Mouse (Mus musculus): Measurements from ENCODE around the gene 4430402I18Rik.

The 4430402I18Rik gene

DNA sequence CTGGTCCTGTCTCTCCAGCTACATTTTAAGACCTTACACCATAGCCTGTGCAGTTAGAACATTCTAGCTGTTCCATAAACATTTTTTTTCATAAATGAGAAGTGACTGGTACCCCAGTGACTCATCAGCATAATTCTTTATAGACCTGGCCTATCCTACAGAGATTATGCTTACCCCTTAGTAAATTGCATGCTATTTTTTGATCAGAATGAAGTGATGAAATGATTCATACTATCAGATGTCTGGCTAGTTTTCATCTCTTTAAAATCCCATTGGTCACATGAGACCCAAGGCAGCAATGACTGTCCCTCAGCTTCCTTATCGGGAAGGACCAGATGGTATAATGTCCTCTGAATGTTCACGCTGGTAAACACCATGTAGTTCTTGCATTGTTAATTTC is 66.8 kb downstream of the 4430402I18Rik start:
- no peak for DNase-seq (ENCODE audit: low read depth, low spot score)

DNA sequence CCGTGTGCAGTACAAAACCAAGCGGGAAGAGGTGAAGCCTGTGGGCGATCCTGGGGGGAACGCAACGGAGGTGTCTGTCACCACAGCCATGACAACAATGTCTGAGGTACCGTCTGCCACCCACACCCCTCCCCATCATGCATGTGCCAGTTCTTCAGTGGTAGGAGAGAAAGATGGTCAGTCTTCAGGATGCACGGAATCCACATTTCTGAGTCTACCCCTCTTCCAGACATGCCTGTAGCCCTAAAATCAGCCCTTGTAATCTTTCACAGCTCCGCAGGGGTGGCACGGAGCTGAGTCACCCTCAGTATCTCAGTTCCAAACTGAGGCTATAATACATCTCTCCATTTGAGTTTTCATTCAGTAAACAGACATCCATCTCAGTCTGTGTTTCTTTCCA is 70.1 kb downstream of the 4430402I18Rik start:
- DNase-seq (ENCODE audit: low read depth, low spot score), result no peak

DNA sequence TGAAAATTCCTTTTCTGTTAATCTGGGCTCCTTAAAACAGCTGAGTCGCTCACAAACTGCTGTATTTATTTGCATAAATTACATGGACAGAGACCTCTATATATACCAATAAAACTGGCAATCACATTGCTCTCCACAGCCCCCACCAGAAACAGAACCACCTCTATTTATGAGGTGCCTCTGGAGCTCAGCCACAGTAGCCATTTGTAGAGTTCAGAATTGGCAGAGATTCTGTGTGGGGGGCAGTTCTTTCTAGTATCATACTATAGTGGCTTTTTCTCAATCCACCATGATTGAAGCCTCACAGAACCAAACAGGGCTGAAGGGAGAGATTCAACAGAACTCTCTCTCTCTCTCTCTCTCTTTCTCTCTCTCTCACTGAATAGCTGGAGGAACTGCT is 71.0 kb downstream of the 4430402I18Rik start:
- DNase-seq (ENCODE audit: low read depth, low spot score), result no peak

DNA sequence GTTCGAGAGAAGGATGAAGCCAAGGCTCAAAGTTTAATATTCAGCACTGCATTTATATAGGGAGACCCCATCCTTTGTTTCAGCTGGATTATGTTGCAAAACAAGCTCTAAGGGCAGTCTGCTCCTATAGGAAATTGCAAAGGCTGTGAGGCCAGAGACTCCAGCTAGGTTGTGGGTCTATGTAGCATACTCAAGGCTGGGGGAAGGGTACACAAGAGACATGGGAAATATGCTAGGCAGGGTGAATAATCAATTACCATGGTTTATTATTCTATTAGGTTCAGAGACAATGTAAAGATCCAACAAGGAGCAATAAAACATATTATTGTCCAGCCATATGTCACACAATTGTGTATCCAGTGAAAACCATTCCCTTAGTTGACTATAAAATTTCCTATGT is 75.7 kb downstream of the 4430402I18Rik start:
- DNase-seq (ENCODE audit: low read depth, low spot score), result no peak

DNA sequence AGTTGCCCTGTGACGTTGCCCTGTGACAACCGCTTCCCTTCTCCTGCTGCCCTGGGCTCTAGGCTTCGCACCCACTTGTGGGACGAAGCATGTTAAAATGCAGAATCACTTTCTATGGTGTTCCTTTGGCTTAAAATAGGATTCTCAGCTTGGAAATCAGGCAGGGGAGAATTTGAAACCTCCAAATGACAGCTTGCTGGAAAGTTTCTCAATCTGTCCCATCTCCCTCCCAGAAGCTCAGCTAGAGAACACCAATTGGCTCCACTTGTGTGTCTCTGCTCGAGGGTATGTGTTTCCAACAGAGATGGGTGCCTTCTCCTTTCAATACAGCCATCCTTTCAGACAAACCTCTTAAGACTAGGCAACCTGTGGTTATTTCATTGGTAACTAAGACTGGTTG is 76.4 kb downstream of the 4430402I18Rik start:
- no peak for DNase-seq (ENCODE audit: low read depth, low spot score)

DNA sequence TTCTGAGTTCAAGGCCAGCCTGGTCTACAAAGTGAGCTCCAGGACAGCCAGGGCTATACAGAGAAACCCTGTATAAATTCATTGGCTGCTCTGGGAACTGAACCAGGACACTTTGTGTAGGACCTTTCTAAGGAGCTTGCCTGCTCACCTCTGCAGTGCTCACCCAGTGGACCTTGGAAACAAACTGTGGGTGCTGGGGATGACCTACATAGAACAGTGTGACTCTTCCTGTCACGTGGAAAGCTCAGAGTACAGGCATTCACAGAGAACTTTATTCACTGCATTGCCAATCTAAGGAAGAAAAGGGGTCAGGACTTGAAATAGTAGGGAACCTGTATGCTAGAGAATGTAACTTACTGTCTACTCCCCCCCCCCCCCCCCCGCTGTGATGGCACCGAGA is 78.3 kb downstream of the 4430402I18Rik start:
- DNase-seq (ENCODE audit: low read depth, low spot score), result no peak

DNA sequence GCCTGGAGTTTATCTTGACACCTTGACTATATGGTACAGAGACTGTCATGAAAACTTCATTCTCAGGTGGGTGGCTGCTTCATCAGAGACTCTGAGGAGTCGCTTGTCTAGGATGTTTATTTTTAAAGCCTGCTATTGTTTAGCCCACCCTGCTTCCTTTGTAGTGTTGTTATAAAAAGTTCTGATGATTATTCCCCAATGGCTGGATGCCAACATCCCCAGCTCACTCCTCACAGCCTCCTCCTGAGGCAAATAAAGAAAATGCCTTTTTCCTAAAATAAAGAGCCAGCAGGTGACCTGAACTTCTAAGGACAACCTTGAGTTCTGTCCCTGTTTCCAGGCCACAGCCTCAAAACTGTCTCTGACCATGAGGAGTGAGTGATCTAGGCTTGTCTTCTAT is 79.1 kb downstream of the 4430402I18Rik start:
- no peak for DNase-seq (ENCODE audit: low read depth, low spot score)

DNA sequence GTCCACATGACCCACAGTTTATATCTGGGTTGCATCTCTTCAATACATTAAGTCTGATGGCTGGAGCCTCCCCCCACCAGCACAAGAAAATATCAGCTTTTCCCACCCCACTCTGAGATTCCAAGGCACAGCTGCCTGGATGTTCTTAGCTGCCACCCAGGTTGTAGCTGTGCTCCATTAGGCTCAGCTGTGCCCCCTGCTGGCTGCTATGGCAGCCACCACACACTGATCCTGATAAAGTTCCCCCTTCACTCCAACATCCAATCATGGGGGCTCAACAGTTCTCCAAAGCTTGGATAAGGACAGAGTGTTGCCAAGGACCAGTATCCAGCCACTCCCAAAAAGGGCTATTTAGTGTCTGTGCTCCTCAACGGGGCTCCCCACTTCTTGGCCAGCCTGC is 84.5 kb downstream of the 4430402I18Rik start:
- no peak for DNase-seq (ENCODE audit: low read depth, low spot score)

DNA sequence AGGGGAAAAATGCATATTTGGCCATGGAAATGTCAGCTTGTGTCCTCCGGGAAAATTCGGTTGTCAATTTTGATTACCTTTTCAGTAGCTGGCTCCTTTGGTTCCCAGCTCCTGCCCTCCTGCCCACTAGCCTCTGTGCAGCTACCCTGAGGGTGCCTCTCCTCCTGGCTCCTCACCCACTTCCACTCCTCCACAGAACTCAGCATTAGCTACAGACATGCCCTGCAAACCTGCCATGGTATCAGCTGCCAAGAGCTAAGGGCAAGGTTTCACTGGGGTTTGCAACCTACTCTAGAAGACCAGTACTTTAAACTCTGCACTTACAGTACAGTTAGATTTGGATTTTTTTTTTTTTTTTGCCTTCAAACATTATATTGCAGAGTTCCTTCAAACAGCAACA is 88.1 kb downstream of the 4430402I18Rik start:
- DNase-seq (ENCODE audit: low read depth, low spot score), result no peak

DNA sequence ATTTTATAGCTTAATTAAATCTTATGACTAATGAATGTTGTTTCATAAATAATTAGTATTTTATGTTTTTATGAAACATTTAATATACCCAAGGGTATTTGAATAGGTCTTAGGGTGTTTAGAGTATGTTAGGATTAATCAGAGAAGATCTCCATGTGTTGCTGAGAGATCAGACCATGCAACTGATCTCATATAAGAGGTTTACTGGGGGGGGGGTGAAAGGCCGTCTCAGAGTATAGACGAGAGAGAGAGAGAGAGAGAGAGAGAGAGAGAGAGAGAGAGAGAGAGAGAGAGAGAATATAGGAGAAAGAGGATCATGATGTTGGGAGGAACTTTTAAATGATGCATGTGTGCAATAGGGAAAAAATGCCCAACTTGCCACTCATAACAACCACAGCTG is 97.2 kb downstream of the 4430402I18Rik start:
- DNase-seq (ENCODE audit: low read depth, low spot score), result no peak

DNA sequence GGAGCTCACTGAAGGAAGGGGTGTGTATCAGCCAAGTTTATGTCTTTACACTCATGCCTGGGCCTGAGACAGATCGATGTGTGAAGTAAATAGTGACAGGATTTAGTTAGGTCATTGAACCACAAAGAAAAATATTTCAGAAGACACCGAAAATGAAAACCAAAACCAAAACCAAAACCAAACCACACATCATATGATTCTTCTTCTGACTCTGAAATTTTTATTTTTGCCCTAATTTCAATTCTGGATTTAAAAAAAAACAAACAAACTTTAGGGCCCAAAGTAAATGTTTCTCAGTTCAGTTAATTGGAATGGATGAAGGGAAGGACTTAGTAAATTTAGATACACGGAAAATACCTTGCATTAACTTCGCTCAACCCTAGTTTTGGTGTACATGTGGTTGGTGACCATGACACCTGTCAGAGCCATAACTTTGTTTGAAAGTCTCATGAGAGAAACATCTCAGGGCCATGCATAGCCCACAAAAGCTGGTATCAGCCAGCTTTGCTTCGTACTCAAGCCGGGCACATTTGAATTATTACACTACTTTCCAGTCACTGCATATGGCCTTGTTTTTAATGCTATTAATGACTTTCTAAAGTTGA is 98.2 kb downstream of the 4430402I18Rik start:
- DNase-seq (ENCODE audit: low read depth, low spot score), result no peak

DNA sequence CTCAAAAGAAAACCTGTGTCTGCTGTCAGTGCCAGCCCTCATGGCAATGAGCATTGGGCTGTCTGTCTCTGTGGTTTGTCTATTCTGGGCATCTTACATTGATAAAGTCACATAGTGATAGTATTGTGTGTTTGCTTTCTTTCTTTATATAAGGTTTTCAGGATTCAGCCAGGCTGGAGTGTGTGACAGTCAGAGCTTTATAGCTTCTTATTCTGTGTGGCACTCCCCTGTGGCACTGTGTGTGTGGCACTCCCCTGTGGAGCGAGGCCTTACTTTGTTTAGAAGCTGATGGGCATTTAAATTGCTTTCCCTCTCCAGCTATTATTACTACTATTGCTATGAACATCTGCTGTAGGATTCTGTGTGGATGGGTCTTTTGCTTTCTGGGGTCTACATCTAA is 102.1 kb downstream of the 4430402I18Rik start:
- no peak for DNase-seq (ENCODE audit: low read depth, low spot score)

DNA sequence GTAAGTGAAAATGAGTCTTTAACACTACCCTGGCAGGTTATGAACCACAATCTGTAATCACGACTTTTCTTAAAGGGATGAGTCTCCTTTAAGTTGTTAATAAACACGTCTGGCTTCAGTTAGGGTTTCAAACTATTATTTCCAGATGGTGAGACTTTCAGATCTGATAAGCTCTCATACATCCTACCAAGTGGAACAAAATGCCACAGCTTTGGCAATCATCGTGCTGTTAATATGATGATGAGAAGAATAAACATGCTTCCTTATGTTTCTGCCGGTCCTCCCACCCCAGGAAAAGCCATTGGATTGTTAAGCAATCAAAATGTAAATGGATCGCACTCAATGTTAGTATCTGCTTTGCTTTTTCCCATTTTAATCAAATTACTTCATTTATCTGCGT is 102.6 kb downstream of the 4430402I18Rik start:
- DNase-seq (ENCODE audit: low read depth, low spot score), result no peak

DNA sequence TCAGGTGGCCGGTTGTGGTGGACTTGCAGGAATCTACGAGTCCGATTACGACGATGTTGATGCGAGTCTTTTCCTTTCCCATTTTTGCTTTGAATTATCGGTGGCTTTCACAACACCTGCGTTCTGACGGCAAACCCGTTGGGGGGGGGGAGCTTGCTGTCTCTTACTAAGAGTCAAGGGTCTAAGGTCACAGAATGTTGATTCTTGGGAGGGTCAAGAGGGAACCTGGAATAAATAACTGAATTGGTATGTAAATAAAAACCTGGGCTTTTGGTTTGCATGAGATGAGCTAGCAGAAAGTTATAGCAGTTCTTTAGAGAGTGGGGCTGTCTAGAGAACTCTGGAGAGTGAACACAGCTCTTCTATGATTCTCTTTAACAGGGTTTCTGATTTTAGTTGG is 104.0 kb downstream of the 4430402I18Rik start:
- no peak for DNase-seq (ENCODE audit: low read depth, low spot score)

DNA sequence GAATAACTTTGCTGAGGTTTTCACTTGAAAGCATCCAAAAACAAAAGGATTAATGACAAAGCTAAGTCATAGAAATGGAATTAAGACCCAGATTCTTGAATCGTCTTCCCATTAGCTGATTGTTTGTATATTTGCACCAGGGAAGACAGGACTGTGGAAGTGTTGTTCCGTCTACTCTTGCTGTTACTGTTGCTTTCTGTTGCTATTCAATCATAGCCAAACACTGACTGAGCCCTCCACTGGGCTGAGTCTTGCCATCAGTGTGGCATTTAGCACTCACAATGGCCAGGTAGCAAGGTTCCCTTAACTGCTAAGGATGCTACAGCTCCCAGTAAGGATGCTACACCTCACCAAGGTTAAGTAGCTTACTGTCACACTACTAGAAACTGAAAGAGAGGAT is 107.4 kb downstream of the 4430402I18Rik start:
- no peak for DNase-seq (ENCODE audit: low read depth, low spot score)

DNA sequence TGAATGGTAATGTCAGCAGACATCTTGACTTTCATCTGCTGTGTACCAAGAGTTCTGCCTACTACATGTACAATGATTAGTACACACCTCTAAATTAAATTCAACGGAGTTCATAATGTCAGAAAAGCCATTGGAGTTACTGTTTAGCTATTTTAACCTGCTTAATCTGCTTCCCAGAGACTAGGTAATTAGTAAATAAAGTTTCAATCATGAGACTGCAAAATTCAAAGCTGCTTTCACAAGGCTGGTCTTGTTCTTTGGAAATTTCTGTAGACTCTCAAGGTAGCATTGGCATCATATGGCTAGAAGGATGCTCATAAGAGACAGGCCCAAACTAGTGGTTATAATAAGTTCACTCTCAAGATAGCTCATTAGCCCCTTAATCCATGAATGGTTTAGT is 112.8 kb downstream of the 4430402I18Rik start:
- DNase-seq (ENCODE audit: low read depth, low spot score), result no peak

DNA sequence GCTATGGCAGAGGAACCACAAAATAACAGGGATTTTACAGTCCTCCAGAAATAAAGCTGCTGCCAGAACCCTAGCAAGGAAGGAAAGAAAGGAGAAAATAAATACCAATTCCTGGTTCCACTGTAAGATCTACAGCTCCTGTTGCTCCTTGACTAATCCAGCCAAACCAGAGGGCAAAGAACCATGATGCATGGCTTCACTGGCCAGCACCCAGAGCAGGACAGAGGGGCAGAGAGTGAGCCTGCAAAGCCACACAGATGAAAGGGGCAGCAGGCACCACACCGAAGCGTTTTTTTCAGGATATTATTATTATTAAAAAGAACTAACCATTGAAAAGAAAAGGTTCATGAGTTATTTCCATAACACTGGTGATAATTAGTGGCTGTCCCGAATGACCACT is 115.6 kb downstream of the 4430402I18Rik start:
- no peak for DNase-seq (ENCODE audit: low read depth, low spot score)

DNA sequence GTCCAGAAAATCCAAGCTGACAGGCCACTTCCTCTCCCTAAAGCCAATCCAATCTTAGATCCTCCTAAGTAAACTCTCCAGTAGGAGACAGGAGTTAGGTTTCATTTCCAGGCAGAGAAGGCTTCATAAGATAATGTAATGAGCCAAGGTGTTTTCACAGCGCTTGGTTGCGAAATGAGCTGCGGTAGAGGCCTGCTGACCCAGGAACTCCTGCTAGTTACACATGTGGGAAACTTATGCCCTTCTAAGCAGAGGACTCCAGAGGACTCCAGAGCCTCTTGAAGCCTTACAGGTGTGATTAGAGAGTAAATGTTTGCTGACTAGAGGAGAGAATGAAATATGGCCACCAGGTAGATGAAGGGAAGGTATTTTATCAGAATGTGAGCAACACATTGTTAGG is 117.1 kb downstream of the 4430402I18Rik start:
- no peak for DNase-seq (ENCODE audit: low read depth, low spot score)

DNA sequence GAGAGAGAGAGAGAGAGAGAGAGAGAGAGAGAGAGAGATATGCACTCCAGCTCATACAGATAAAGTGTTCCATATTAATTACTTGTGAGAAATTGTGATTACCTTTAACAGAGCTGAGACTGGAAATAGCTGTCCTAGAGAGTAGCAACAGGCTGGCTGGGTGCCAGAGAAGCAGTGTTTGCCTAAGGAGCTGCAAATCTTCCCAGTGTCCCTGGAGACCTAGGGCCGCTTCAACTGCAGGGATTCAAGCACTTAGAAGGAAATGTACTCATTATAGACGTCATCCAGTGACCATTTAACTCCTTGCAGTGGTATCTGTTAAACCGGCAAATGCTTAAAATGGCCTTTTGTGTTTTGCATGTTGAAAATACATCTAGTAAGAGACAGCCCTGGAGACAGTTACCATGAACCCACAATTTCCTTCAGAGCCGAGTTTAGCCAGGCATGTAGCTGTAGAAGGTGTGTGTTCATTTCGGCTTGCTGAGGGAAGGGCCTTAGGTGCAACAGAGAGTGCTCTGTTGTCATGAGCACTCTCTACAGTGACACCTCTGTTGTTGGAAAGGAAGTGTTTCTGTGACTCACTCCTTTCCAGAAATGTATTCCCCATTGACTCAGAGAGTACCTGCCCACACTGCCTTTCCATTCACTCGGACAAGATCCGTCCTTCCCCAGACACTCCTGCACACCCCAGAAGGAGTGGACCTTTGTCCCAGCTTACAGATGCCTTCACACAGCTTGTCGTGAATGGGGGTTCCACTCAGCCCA is 122.5 kb downstream of the 4430402I18Rik start:
- no peak for DNase-seq (ENCODE audit: low read depth, low spot score)

Data from c-Kit-negative CD71-positive TER-119-positive erythroid progenitor cells, embryonic 14.5 days (primary cell).